Mouse (Mus musculus) heart, adult 2 months (tissue): ENCODE measurements around the gene Fads6.

Source experiments
- CTCF ChIP-seq: fragments of 200-600 bp; IDR thresholded peaks from 2 replicates; pipeline ENCODE4 v1.8.1; 2022; ENCODE audit warnings: antibody characterized with exemption, mild to moderate bottlenecking, moderate library complexity
- POLR2A ChIP-seq: fragments of 200-500 bp; IDR thresholded peaks from 2 replicates; pipeline ENCODE4 v1.6.1; 2011; ENCODE audit warnings: mild to moderate bottlenecking, low read depth, low read length, control low read depth; ENCODE audit not compliant: insufficient read depth

GRCm38 (mm10) chr11:115274771-115275170, 22.7 kb downstream of the Fads6 start:
- TF ChIP-seq POLR2A: no peak
- TF ChIP-seq CTCF: no peak
